Mouse (Mus musculus) spleen, adult 18-20 months (tissue): ENCODE measurements around the gene Naa25.

Experiments
- DNase-seq, 2 experiments: peaks; one replicate each; pipeline ENCODE4 v3.0.0; 2022; ENCODE audit warnings: mixed read lengths in 2 of 2

Gene Naa25

DNA sequence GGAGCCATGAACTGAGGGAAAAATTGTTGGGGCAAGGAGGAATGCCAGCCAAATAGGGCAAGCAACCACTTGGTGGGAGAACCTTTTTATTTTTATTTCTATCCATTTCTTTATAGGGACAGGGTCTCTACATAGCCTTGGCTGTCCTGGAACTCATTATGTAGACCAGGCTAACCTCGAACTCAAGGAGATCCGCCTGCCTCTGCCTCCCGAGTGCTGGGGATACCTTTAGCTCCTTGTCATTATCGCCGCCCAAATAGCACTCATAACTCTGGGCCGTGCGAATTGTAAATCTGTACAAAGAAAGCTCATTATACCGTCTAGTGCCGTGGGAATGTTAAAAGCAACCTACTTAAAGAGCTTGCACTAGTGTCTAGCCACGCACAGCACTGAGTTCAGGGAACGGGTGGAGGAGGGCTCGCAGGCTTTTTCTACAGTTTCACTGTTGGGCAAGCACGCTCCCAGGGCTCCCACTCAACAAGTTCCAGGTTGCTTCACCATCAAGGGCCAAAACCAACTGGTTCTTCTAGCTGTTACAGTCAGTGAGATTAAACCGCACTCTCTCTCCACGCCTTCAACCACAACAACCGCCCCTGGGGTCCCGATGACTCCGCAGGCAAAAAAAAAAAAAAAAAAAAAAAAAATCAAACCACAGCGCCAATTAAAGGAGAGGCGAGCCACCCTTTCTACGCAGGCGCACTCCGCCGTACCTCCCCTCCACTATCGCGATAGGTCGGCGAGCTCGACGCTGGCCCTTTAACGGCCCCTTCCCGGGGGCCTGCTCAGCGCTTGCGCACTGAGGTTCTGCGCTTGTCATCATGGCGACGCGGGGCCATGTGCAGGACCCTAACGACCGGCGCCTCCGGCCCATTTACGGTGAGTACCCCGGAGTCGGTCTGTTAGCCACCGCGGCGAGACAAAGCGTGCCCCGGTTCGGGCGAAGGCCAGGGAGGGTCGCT, at the start of gene Naa25:
Gene Naa25 (plus strand): TSS at position 750 of the 959 bp plus-strand sequence.
- DNase-seq, result peak; percentile 91 to 92

DNA sequence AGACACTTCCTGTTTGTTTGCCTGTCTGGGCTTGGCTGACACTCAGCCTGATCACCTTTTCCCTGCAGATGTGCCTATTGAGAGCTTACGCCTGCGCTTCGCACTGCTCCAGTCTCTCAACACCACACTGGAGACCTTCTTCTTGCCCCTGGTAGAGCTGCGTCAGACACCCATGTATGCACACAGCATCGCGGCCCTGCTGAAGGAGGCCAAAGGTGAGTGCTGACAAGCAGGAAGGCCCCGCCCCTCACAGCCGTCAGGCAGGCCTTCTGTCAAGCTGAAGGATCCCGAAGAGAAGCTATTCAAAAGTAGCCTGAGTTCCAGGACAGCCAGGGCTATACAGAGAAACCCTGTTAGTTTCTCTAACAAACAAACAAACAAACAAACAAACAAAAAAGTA, 38.5 kb upstream of the Naa25 start:
- DNase-seq, result no peak

DNA sequence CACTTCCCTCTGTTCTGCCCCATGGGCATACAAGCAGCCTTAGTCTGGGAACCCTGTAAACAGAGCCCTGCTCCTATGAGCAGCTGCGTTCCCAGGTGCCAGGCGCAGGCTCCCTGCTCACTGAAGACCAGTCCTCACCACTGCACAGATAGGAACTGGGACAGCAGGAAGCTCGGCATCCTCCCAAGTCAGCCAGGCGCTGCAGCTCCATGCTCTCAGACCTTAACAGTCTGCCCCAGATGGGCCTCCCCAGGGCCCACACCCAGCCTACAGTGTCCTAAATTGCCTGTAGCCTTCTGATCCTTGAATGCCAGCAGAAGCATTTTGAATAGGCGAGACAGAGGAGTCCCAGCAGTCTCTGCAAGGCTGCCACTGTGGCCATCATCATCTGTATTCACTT, 36.0 kb upstream of the Naa25 start:
- no peak for DNase-seq

DNA sequence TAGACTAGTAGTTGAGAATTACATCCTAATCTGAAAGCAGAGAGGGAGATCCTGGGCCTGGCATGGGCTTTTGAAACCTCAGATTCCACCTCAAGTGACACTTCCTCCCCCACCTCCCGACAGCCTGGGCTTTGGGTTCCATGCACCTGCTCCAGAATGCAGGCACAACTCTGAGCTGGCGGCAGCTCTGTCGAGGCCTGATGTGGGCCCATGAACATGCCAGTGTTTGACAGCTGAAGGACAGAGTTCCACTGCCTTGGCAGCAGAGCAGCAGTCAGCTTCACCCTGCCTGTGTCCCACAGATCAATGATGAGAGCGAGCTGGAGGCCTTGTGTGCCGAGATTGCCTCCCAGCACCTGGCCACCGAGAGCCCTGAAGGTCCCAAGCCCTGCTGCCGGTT, 34.3 kb upstream of the Naa25 start:
- no peak for DNase-seq

DNA sequence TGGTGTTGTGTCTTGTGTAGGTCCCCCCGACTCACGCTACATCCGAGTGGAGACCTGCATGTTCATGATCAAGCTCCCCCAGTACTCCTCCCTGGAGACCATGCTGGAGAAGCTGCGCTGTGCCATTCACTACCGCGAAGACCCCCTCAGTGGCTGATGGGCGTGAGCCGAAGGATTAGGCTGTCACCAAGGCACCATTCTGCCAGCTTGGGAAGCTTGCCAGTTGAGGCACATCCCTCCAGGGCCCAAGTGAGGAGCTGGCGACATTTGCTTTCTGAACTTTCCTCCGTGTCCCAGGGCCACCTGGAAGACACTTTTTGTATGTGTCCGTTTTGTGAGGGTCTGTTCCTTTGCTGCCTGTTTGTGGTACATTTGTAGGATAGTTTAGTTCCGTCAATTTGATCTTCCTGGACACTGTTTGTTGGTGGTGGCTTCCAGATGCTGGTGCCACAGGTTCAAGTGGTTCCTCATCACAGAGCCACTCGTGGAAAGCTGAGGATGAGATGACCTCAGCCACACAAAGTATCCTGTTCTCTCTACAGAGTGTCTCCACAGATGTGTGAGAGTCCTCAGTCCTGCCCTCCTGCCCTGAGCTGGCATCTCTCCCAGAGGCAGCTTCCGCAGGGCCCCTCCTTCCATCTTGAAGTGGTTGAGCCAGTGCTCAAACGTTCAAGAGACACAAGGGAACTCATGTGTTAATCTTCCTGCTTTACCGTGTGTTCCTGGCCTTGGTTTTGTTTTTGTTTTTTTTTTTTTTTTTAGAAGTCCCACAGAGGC, 31.1 kb upstream of the Naa25 start:
- no peak for DNase-seq

DNA sequence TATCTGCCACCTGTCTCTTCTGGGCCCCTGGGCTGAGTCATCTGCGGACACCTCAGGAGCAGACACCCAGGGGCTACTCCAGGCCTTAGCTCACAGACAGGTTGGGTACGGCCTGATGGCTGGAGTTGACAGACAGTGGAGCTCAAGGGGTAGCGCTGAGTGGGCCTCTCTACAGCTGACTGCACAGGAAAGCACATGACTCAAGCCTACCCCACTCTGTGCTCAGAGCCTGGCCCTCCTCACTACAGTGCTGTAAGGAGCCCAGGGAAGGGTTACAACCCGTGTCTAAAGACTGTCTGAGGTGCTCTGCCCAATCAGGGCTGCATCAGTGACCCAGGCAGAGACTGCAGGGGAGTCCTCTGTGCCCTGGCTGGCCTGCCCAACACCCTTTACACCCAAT, 30.5 kb upstream of the Naa25 start:
- DNase-seq, result no peak

DNA sequence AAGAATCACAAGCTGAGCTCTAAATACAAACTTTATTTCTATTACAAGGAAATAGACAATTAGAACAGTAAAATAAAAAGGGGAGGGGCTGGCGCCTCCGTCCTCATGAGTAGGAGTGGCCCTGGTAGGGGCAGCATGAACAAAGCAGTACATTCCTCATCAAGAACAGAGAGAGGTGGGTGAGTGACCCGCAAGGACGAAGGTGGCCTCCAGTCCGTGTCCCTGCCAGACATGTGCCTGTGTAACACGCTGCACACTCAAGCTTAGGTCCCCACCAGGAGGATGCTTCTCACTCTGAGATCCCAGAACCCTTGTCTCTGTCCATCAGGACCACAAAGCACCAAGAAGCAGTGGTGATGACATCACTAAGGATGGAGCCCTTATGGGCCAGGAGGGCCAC, 26.0 kb upstream of the Naa25 start:
- DNase-seq, result no peak

DNA sequence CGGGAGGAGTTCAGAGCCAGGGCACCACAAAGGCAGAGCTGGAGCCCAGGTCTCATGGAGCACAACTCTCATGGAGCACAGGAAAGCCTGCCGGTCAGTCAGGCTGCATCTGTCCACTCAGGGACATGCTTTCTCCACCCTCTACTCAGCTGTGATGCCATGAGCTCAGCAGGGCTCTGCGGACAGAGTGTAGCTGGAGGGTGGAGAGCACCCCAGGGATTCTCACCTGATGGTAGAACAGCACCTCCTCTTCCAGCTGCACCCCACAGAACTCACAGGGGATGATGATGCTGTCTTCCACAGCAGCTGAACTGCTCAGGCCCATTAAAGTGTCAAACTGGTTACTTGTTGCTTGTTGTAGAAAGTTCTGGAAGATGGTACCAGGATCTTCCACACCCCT, 22.9 kb upstream of the Naa25 start:
- no peak for DNase-seq

DNA sequence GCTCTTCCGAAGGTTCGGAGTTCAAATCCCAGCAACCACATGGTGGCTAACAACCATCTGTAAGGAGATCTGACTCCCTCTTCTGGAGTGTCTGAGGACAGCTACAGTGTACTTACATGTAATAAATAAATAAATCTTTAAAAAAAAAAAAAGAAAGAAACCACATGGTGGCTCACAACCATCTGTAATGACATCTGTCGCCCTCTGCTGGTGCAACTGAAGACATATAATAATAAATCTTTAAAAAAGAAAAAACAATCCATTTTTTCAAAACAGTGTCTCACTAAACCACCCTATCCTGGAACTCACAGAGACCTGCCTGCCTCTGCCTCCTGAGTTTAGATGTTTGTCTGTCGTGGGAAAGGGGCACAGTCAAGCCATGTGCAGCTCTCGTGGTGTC, 20.8 kb upstream of the Naa25 start:
- DNase-seq, result peak in 1 of 2 experiments; percentile 38

DNA sequence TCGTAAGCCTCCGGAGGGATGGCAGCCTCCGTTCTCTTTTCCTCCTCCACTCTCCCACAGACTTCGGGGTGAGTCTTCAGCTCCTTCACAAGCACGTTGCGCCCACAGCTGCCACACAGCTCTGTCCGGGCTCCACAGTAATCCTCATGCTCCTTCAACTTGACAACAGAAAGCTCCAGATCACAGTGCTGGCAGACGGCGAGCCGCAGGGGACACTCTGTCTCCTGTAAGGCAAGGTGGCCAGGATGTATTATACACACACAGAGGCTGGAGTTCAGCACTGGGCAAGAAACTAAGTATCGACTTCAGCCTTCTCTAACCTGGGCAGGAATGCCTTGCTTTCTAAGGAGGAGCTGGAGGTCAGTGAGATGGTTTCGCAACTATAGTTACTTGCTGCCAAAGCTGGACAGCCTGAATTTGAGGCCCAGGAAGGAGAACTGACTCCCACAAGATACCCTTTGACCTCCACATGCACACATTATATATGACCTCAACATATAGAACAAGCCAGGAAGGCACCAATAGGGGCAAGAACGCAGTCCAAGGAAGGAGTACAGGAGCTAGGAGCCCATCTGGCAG, 19.0 kb upstream of the Naa25 start:
- no peak for DNase-seq

DNA sequence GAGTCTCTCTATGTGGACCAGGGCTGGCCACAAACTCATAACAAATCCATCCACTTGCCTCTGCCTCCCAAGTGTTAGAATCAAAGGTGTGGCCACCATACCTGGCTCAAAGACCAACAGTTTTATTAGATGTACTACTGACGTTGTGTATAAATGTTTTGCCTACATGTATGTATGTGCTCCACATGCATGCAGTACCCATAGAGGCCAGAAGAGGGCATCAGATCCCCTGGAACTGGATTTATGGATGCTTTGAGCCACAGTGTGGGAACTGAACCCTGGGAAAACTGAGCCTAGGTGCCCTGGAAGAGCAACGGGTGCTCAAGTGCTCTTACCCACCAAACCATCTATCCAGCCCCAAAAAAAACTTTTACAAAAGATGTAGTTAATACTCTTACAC, 17.0 kb upstream of the Naa25 start:
- no peak for DNase-seq

DNA sequence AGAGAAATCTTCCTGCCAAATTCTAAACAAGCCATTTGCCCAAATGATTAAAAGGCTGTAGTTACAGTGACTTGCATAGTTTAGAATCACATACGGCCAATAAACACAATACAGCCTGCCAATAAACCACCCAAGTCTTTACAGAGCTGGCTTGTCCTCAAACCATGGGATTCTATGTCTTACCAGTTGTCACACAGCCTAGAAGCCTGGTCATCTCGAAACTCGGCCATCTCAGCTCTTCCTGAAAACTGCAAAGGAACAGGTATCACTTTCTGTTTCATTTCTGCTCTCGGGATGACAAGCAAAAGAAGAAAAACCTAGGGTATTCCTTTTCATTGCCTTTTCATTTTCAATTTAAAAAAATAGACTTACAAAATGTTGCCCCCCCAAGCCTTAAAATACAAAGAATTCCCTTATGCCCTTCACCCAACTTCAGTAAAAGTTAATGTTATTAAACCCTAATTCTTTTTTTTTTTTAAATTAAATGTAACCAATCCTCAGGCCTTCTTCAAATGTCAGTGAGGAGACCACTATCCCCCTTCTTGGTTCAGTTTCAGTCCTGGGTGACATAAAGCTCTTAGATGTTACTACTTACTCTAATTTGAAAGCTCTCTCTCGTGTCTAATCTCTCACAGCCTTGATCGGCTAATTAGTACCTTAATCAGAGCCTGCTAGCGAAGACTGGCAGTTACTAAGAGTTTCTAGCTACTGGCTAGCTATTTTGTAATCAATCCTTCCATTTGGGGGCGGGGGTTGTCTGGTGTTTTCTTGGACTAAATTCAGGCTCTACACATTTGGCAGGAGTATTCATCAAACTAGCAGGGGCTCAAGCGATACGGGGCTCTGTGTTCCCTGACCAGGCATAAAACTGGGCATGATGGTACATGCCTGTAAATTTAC, 13.6 kb upstream of the Naa25 start:
- DNase-seq, result no peak

DNA sequence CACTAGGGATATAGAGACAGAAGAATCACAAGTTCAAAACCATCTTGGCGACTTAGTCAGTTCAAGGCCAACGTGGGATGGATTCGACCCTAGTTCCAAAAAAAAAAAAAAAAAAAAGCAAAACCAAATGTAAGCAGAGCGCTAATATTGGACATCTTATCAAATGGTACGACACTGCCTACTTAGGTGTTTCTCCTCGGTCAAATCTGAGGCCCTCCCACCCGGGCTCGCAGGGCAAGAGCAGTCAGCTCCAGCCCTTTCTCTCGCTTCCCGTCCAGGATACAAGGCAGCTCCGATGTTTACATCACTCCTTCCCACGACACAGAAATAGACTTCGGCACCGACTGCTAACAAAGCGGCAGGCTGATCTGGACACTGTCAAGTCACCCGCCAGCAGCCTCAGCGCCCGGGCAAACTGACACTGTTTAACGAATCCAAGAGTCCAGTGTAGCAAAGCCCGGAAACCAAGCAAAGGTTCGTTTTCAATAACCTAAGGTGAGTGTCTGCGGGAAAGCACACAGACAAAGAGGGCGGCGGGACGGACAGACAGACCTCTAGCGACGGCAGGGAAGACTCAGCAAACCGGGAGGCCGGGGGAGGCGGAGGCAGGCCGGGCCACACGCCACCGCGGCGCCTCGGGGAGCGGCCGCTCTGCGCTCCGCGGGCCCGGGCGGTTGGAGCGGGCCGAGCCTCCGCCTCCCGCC, 12.8 kb upstream of the Naa25 start:
- no peak for DNase-seq

DNA sequence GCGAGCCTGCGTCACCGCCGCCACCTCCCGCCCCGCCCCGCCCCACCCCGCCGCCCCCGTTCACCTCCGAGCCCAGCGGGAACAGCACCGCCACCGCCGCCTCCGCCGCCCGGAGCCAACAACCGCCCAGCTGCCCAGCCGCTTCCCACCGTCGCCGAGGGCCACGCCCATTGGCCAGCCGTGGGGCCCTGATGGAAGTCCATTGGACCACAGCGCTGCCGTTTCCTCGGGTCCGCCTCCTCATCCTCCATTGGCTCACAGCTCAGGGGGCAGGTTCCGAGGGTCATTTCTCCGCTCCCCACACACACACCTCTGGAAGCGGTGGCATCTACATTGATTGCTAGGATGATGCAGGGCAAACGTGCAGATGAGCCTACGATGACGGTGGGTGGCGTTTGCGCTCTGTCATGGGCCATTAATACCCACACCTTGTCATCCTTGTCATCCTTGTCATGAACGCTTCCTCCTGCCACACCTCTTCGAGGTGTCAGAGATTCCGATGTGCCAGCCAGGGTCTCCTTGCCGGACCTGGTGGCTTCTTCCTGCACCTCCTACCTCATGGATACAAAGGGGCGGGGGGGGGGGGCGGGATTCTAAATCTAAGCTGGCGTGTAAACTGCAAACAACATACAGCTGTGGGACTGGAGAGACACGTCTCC, 12.1 kb upstream of the Naa25 start, which contains the start of gene Trafd1:
Gene Trafd1 (minus strand): TSS at position 172 of the 659 bp plus-strand sequence.
- peak; percentile 89 to 90 for DNase-seq

DNA sequence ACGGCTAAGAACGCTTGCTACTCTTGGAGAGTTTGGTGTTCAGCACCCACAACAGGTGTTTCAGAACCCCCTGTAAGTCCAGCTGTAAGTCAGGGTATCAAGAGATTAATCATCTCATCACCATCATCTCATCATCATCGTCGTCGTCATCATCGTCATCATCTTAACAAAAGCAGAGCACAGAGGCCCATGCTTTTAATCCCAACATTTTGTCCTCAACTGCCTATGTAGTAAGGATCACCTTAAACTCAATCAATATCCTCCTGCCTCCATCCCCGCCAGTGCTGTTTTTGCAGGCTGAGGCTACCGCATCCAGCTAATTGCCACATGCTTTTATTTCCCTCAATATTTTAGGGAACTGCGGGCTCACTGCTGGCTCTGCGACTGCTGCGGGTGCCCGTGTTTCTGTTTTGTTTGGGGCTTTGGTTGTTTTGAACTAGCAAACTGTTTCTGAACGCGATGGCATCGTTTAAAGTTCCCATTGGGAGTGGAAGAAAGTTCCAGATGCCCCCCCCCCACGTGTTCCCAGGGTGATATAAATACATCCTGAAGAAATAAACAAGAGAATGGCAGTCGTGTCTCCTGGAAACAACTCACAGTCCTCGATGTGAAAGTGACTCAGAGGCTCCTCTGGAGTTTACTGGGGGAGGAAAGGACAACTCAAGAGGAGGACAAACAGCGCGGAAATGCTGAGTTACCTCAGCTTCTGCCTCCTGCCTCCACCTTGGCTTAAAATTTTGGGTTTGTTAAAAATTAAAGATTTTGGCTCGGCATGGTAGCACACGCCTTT, 11.4 kb upstream of the Naa25 start:
- no peak for DNase-seq

DNA sequence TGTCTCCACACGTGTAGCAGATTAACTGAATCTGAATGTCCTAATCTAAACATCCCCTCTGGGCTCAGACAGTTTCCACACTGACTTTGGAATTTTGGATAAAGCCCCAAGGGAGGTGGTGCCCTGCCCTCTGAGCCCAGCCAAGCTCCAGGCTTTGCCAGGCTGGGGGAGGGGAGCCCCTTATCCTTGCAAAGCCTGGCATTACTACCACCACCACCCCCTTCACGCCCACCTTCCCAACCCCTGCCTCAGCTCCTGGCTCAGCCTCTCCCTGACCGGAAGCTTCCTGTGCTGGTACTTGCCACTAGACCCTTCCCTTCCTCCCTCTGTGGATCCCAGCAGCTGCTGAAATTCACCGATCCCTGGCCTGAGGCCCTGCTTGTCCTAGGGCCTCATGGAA, 10.6 kb upstream of the Naa25 start:
- DNase-seq, result no peak

DNA sequence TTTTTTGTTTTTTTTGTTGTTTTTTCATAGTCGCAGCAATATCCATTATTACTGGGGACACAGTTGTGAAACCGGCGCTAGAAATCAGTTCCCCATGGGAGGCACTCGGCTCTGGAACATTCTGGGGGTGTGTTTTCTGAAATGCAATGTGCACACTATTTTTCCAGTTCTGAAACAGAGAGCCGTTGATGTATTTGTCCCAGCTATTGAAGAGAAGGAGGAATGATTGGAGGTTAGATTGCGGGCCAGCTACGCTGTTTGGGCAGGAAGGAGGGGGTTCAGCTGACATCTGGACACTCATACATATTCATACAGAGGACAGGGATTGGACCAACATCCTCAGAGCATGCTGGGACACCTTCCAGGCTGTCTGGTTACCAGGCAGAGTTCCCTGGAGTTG, 8.6 kb upstream of the Naa25 start:
- no peak for DNase-seq

DNA sequence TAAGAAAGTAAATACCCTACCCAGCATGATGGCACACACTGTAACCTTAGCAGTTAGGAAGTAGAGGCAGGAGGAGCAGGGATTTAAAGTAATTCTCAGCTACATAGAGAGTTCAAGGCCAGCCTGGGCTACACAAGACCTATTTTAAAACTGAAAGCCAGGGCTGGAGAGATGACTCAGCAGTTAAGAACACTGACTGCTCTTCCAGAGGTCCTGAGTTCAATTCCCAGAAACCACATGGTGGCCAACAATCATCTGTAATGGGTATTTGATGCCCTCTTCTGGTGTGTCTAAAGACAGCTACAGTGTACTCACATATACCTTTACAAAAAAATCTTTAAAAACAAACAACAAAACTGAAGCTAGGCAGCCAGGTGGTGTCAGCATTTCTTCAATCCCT, 8.0 kb upstream of the Naa25 start:
- no peak for DNase-seq

DNA sequence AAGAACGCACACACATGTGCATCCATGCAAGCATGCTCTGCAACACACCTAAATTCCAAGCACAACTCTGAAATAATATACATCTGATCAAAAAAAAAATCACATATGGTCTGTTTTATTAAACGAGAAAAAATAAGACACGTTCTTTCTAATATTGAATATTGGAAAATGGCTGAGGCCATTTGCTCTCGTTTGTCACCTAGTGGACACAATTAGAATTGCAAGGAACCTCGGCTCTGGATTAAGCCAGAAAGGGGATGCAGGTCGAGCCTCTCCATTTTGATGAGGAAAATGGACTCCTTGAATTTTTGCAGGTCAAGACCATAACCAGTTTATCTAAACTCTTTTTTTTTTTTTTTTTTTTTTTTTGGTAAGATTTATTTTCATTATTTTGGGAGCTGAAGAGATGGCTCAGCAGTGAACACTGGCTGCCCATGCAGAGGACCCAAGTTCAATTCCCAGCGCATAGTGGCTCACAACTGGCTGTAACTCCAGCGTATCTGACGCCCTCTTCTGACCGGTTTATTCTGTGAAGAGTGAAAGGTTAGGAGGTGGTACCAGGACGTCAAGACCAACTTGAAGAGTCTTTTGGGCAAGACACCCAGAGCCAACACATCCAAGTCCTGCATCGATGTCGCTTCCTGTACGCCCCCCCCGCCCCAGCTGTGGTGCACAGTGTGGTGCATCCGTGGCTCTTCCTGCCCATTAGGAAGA, 4.9 kb upstream of the Naa25 start:
- no peak for DNase-seq

DNA sequence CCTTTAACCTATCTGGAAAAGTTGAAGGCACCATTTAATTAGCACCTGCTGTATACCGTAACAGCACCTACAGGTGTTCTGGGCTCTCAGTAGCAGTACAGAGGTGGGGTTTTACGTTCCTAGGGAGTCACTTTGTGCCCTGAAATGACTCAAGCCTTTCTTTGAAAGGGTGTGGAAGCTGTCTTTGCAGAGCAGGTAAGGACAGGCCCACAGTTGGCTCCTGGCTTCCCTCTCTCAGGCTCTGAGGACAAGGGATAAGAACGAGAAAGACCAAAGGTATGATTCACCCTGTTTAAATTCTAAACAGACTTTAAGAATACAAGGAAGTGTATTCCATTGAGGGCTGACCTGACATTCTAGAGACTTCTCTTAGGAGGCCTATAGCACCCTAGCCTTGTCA, 4.3 kb upstream of the Naa25 start:
- DNase-seq, result no peak
